Mouse (Mus musculus) midbrain, embryonic 14.5 days (tissue): ENCODE data around the gene Ddx28. TPM values are rescaled to one million over a fixed set of nuclear protein-coding genes. Genes with fewer than 3 reads are reported as not detected.

ENCODE experiments used
- ATAC-seq: fragments of 200-750 bp; cut with Nextera tagmentation; 2 replicates; pipeline ENCODE4 v1.8.0; 2017; ENCODE audit warnings: moderate number of reproducible peaks, moderate library complexity; ENCODE audit not compliant: low FRiP score, low TSS enrichment
- DNase-seq: peaks from one replicate; pipeline ENCODE4 v3.0.0-alpha.2; 2015
- H3K27ac ChIP-seq: fragments of 300-500 bp; sonication (generic); replicated peaks from 2 replicates; pipeline ENCODE4 v1.5.1; 2014; ENCODE audit warnings: mild to moderate bottlenecking, low read depth, low read length, moderate library complexity
- H3K27me3 ChIP-seq: fragments of 300-500 bp; sonication (generic); 2 replicates; pipeline ENCODE4 v1.6.1; 2014; ENCODE audit warnings: low read length, control low read depth, mixed read lengths; ENCODE audit not compliant: control insufficient read depth, insufficient read depth
- H3K36me3 ChIP-seq: fragments of 300-500 bp; sonication (generic); 2 replicates; pipeline ENCODE4 v1.6.1; 2014; ENCODE audit warnings: low read length, control low read depth; ENCODE audit not compliant: control insufficient read depth, insufficient read depth
- H3K4me1 ChIP-seq: fragments of 300-500 bp; sonication (generic); 2 replicates; pipeline ENCODE4 v1.6.1; 2014; ENCODE audit warnings: mild to moderate bottlenecking, antibody characterized with exemption, low read length, control low read depth; ENCODE audit not compliant: control insufficient read depth, insufficient read depth
- H3K4me2 ChIP-seq: fragments of 300-500 bp; sonication (generic); 2 replicates; pipeline ENCODE4 v1.6.1; 2014; ENCODE audit warnings: mild to moderate bottlenecking, low read length, moderate library complexity
- H3K4me3 ChIP-seq: fragments of 300-500 bp; sonication (generic); replicated peaks from 2 replicates; pipeline ENCODE4 v1.5.1; 2014; ENCODE audit warnings: low read depth, low read length
- H3K9ac ChIP-seq: fragments of 300-500 bp; sonication (generic); replicated peaks from 2 replicates; pipeline ENCODE4 v1.6.1; 2014; ENCODE audit warnings: mild to moderate bottlenecking, low read length, moderate library complexity
- H3K9me3 ChIP-seq: fragments of 300-500 bp; sonication (generic); 2 replicates; pipeline ENCODE4 v1.6.1; 2016; ENCODE audit warnings: low read length, control low read depth, mixed read lengths; ENCODE audit not compliant: control insufficient read depth
- WGBS: fragments of 180-500 bp; shearing (Covaris S2); extraction: QIAGEN DNeasy Blood & Tissue Kit; methylation state at CpG from one replicate; pipeline ENCODE4 v1.1.7; 2014; 5-methylcytosine and 5-hydroxymethylcytosine counted together
- polyA plus RNA-seq: library from polyadenylated mRNA; unstranded; fragments of >200 nt; fragmentation: Nextera tagmentation; extraction: Ambion mirVana; gene quantifications from 2 replicates; pipeline ENCODE4 v1.2.1, GENCODE M21; 2014

Gene Ddx28
- 17.7 and 21.1 TPM in 2 replicates for polyA plus RNA-seq

- peak within 1 kb of the TSS; percentile 96 for H3K4me3 ChIP-seq
These were observed at the start of gene Ddx28 for GRCm38 (mm10) chr8:106011643-106011986. Gene Ddx28 (minus strand): TSS chr8:106011882.

DNA sequence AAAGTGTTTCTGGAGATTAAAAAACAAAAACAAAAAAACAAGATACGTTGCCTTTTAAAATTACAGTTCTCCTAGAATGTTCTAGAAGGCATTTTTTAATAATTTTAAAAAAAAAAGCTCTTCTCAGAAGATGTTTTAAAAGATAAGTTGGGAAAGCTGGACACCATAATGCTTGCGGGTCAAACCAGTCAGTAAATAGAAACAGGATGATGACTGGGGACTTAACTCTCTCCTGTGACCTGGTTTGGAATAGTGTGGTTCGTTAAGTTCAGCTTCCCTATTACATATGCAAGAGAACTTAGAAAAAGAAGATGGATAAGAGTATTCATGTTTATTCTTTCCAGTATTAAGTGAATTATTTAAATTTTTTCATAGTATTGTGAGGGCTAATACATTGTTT, 48.8 kb upstream of the Ddx28 start:
- H3K4me2 ChIP-seq = peak overlapping the region; percentile 78
- H3K4me3 ChIP-seq = peak overlapping the region; percentile 86
- WGBS = 6% methylated on average over 3 of the region's 3 CpGs
- no peak overlapping the region for H3K27ac ChIP-seq
- no peak for ATAC-seq
- H3K9ac ChIP-seq = peak overlapping the region; percentile 73; the same call in 1 of the 2 replicates
- H3K9me3 ChIP-seq = no peaks in the 10 kb centered on the region
- no peaks in the 10 kb centered on the region for H3K27me3 ChIP-seq
- peak; percentile 2 for DNase-seq
- no peaks in the 10 kb centered on the region for H3K36me3 ChIP-seq
- H3K4me1 ChIP-seq = peaks cover 20% of the 10 kb centered on the region

More at GRCm38 (mm10) chr8:106011643-106011986, at the start of gene Ddx28:
- ATAC-seq = peak; percentile 48; the same call in 1 of the 2 replicates
- H3K9ac ChIP-seq = peak within 1 kb of the TSS; percentile 85
- peak within 1 kb of the TSS; percentile 79 for H3K27ac ChIP-seq
- no peaks in the 10 kb centered on the region for H3K9me3 ChIP-seq
- 2% methylated on average over 6 of the region's 6 CpGs for WGBS
- H3K36me3 ChIP-seq = peaks cover 10% of the 10 kb centered on the region
- H3K4me1 ChIP-seq = peaks cover 12% of the 10 kb centered on the region
- no peaks in the 10 kb centered on the region for H3K27me3 ChIP-seq
- DNase-seq = no peak
- peak within 1 kb of the TSS; percentile 99 for H3K4me2 ChIP-seq

GRCm38 (mm10) chr8:106059613-106060371, 48.1 kb upstream of the Ddx28 start:
- H3K4me2 ChIP-seq = peak overlapping the region; percentile 78
- ATAC-seq = peak; percentile 81
- no peaks in the 10 kb centered on the region for H3K36me3 ChIP-seq
- peak overlapping the region; percentile 86 for H3K4me3 ChIP-seq
- no peaks in the 10 kb centered on the region for H3K27me3 ChIP-seq
- H3K9ac ChIP-seq = peak overlapping the region; percentile 73
- no peak for DNase-seq
- under 1% methylated on average over 81 of the region's 83 CpGs for WGBS
- H3K9me3 ChIP-seq = no peaks in the 10 kb centered on the region
- peaks cover 20% of the 10 kb centered on the region for H3K4me1 ChIP-seq
- peak overlapping the region; percentile 89 for H3K27ac ChIP-seq

DNA sequence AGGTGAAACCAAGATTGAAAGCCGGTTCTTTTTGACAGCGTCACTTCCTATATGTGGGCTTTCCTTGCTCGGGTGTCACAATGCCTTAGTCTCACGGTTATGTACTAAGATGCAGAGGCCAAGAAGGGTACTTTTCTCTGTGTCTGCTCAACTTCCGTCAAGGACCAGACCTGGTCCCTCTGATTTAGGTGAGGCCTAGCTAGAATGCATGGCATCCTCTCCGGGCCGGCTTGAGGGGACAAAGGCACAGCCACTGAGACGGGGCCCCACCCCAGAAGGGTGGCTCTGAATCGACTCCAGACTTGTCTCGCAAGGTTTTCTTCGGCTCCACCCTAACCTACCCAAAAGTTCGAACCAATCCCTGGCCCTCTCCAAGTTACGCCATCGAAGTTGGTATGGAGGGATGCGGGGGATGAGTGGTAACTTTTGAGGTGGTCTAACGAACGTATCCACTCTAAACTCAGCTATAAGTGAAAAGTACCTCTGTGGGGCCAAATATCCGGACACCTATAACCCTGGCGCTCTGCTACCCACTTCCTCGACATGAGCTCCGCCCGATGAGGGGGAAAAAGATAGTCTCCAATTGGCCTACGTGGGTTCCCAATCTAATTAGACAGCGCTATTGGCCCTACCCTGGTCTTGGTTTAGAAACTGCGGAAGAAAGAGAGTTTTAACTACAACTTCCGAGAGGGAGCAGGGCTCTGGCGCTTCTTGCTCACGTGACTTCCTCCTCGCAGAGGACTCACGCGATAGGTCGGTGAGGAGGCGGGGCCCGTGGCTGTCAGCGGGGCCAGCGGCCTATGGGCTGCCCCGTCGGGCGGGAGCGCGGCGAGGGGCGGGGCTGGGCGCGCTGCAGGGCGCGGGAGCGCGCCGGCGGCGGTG, 47.3 kb upstream of the Ddx28 start, which contains the start of gene Nfatc3:
Gene Nfatc3, plus strand, starts transcription at position 110 of the 882 bp plus-strand sequence.
- Histone ChIP-seq H3K27me3 (no peaks in the 10 kb centered on the region), H3K27ac (peak within 1 kb of the TSS; percentile 89), H3K4me1 (peaks cover 20% of the 10 kb centered on the region), H3K4me3 (peak within 1 kb of the TSS; percentile 86), H3K36me3 (no peaks in the 10 kb centered on the region; the same call in 1 of the 2 replicates), H3K9ac (peak within 1 kb of the TSS; percentile 73), H3K4me2 (peak within 1 kb of the TSS; percentile 78), H3K9me3 (no peaks in the 10 kb centered on the region)
- DNase-seq (peak; percentile 98), ATAC-seq (peak; percentile 98)
- under 1% methylated on average over 52 of the region's 52 CpGs for WGBS

GRCm38 (mm10) chr8:106056455-106056982, 44.8 kb upstream of the Ddx28 start:
- Histone ChIP-seq H3K27me3 (no peaks in the 10 kb centered on the region), H3K36me3 (peaks cover 22% of the 10 kb centered on the region), H3K9ac (no peak overlapping the region), H3K4me2 (no peak overlapping the region), H3K9me3 (no peaks in the 10 kb centered on the region), H3K27ac (no peak overlapping the region), H3K4me3 (no peak overlapping the region), H3K4me1 (peaks cover 17% of the 10 kb centered on the region)
- DNase-seq (no peak), ATAC-seq (no peak)
- WGBS = 87% methylated on average over 4 of the region's 4 CpGs

- Histone ChIP-seq H3K27ac (no peak overlapping the region), H3K9ac (no peak overlapping the region), H3K4me2 (no peak overlapping the region), H3K36me3 (peaks cover 36% of the 10 kb centered on the region), H3K4me1 (0 out of 2 replicates have a peak, but pooled peaks cover 6% of the 10 kb centered on the region), H3K4me3 (no peak overlapping the region), H3K9me3 (no peaks in the 10 kb centered on the region), H3K27me3 (no peaks in the 10 kb centered on the region)
- WGBS = 47% methylated on average over 3 of the region's 3 CpGs
- ATAC-seq (no peak), DNase-seq (peak; percentile 14)
These were observed 43.4 kb upstream of the Ddx28 start for GRCm38 (mm10) chr8:106055038-106055437.

- no peak overlapping the region for H3K4me2 ChIP-seq
- 79% methylated on average over 6 of the region's 6 CpGs for WGBS
- peaks cover 36% of the 10 kb centered on the region for H3K36me3 ChIP-seq
- H3K9me3 ChIP-seq = no peaks in the 10 kb centered on the region
- no peaks in the 10 kb centered on the region for H3K27me3 ChIP-seq
- ATAC-seq (no peak), DNase-seq (no peak)
- H3K9ac ChIP-seq = no peak overlapping the region
- no peak overlapping the region for H3K27ac ChIP-seq
- no peak overlapping the region for H3K4me3 ChIP-seq
- 0 out of 2 replicates have a peak, but pooled peaks cover 6% of the 10 kb centered on the region for H3K4me1 ChIP-seq
These were observed 42.6 kb upstream of the Ddx28 start for GRCm38 (mm10) chr8:106054190-106054811.

DNA sequence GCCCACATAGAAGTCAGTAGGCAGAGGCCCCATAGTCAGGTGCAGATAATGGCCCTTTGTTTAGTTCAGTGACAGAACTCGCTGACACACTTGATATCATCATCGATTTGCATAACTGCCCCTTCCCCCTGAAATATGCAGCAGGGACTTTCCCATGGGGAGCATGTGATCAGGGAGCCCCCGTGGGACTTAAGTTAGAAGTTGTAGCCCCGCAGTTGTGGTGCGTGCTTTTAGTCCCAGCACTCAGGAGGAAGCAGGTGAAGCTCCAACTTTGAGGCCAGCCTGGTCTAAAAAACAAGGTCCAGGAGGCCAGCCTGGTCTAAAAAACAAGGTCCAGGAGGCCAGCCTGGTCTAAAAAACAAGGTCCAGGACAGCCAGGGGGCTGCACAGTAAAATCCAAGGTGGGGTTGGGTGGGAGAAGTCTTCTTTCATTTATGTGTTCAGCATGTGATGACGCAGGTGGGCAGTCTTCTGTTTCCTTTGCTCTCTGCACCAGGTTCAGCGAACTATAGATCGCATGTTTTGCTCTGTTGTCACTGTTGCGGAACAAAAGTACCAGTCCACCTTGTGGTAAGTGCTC, 40.9 kb upstream of the Ddx28 start:
- Histone ChIP-seq H3K9me3 (no peaks in the 10 kb centered on the region), H3K27me3 (no peaks in the 10 kb centered on the region), H3K4me3 (no peak overlapping the region), H3K4me1 (no peaks in the 10 kb centered on the region), H3K36me3 (peaks cover 36% of the 10 kb centered on the region), H3K27ac (no peak overlapping the region), H3K4me2 (no peak overlapping the region), H3K9ac (no peak overlapping the region)
- ATAC-seq (no peak), DNase-seq (no peak)
- WGBS = 93% methylated on average over 9 of the region's 9 CpGs
